Mouse (Mus musculus) erythroblast, adult 5-6 weeks (primary cell): ENCODE measurements around the gene Upf1. TPM values are rescaled to one million over a fixed set of nuclear protein-coding genes. Genes with fewer than 3 reads are reported as not detected.

Experiments used
- ATAC-seq: replicated peaks from 2 replicates; pipeline ENCODE4 v1.8.0; 2016; ENCODE audit warnings: moderate number of reproducible peaks, mild to moderate bottlenecking, moderate TSS enrichment, inconsistent platforms; ENCODE audit not compliant: poor library complexity, low FRiP score, severe bottlenecking
- total RNA-seq, 2 experiments: library from RNA; stranded (forward) in 1 of 2; stranded (reverse) in 1 of 2; fragments of 150-400 nt in 1 of 2; fragments of 200-764, 138-1000 nt in 1 of 2; gene quantifications; 2 replicates each; pipeline versions ENCODE4 v1.2.3 to v1.2.4; 2015 to 2017; ENCODE audit warnings: low replicate concordance in 2 of 2

Upf1 gene
- total RNA-seq, 2 experiments from 2014 or later: 7.1 to 20.9 TPM

- no peak for ATAC-seq
These were observed 8.5 kb upstream of the Upf1 start for GRCm38 (mm10) chr8:70361484-70362032.

GRCm38 (mm10) chr8:70360769-70361168 lies 7.7 kb upstream of the Upf1 start:
- ATAC-seq: peak; percentile 64

GRCm38 (mm10) chr8:70359411-70359810 lies 6.3 kb upstream of the Upf1 start:
- ATAC-seq: no peak

- ATAC-seq: 0 out of 2 replicates have a peak, but pooled peaks have one; percentile 23
These were observed 3.0 kb upstream of the Upf1 start for GRCm38 (mm10) chr8:70356111-70356510.

- ATAC-seq: no peak
These were observed 926 bp upstream of the Upf1 start for GRCm38 (mm10) chr8:70354004-70354403.

GRCm38 (mm10) chr8:70352657-70353151 lies 374 bp downstream of the Upf1 start:
- 0 out of 2 replicates have a peak, but pooled peaks have one; percentile 22 for ATAC-seq

- 0 out of 2 replicates have a peak, but pooled peaks have one; percentile 6 for ATAC-seq
These were observed 1.1 kb downstream of the Upf1 start for GRCm38 (mm10) chr8:70352000-70352384.

- ATAC-seq: peak; percentile 30; the same call in 1 of the 2 replicates
These were observed 1.8 kb downstream of the Upf1 start for GRCm38 (mm10) chr8:70351035-70351999.

GRCm38 (mm10) chr8:70347860-70348420 lies 5.1 kb downstream of the Upf1 start:
- no peak for ATAC-seq

- no peak for ATAC-seq
These were observed 5.6 kb downstream of the Upf1 start for GRCm38 (mm10) chr8:70347443-70347842.

GRCm38 (mm10) chr8:70344279-70344678 lies 8.8 kb downstream of the Upf1 start:
- no peak for ATAC-seq

- ATAC-seq: 0 out of 2 replicates have a peak, but pooled peaks have one; percentile 31
These were observed 9.4 kb downstream of the Upf1 start for GRCm38 (mm10) chr8:70343696-70344095.

GRCm38 (mm10) chr8:70343076-70343475 lies 10.0 kb downstream of the Upf1 start:
- ATAC-seq: no peak

GRCm38 (mm10) chr8:70342007-70342406 lies 11.1 kb downstream of the Upf1 start:
- ATAC-seq: no peak

GRCm38 (mm10) chr8:70340659-70341058 lies 12.4 kb downstream of the Upf1 start:
- no peak for ATAC-seq

GRCm38 (mm10) chr8:70338931-70339330 lies 14.1 kb downstream of the Upf1 start:
- no peak for ATAC-seq

GRCm38 (mm10) chr8:70332878-70333202 lies 20.2 kb downstream of the Upf1 start:
- ATAC-seq: no peak

- ATAC-seq: no peak
These were observed 20.8 kb downstream of the Upf1 start for GRCm38 (mm10) chr8:70332070-70332877.

- no peak for ATAC-seq
These were observed 21.6 kb downstream of the Upf1 start for GRCm38 (mm10) chr8:70331526-70331925.
